Mouse (Mus musculus): Measurements from ENCODE around the gene Rnaset2b. TPM values are rescaled to one million over a fixed set of nuclear protein-coding genes. Genes with fewer than 3 reads are reported as not detected.
"Not testable (repeated sequence)": the region's sequence is repeated elsewhere in the genome, so short reads cannot be mapped to it uniquely, and the experiment has no call there.

Gene Rnaset2b
- 100 to 1,000 TPM; 419 to 423 TPM for total RNA-seq (2021)
- long read RNA-seq, experiment 1, transcript Rnaset2b-201 (9 exons, 1,783 nt), result major isoform, 96 of 120 reads
- long read RNA-seq, experiment 1, partial matches to known transcripts, result 23 of 120 reads
- long read RNA-seq, experiment 1, other reads (novel, unspliced or antisense), result 0 of 120 reads
- long read RNA-seq, experiment 2, transcript Rnaset2b-201 (9 exons, 1,783 nt), result major isoform, 136 of 190 reads
- long read RNA-seq, experiment 2, partial matches to known transcripts, result 53 of 190 reads
- long read RNA-seq, experiment 2, other reads (novel, unspliced or antisense), result 0 of 190 reads

- DNase-seq (ENCODE audit: low spot score in 2 of 2), result not testable (repeated sequence)
Measured at GRCm38 (mm10) chr17:6970334-6970733, at the start of gene Rnaset2b. Gene Rnaset2b (plus strand): TSS chr17:6970634.

GRCm38 (mm10) chr17:6931625-6932024, 38.8 kb upstream of the Rnaset2b start:
- DNase-seq (ENCODE audit: low spot score in 2 of 2), result not testable (repeated sequence)

- not testable (repeated sequence) for DNase-seq (ENCODE audit: low spot score in 2 of 2)
Measured at GRCm38 (mm10) chr17:6942560-6942959, 27.9 kb upstream of the Rnaset2b start.

GRCm38 (mm10) chr17:6947637-6947983, 22.8 kb upstream of the Rnaset2b start:
- not testable (repeated sequence) for DNase-seq (ENCODE audit: low spot score in 2 of 2)

- peak; percentile 62 to 67 for DNase-seq (ENCODE audit: low spot score in 2 of 2)
Measured at GRCm38 (mm10) chr17:6947984-6948768, 22.3 kb upstream of the Rnaset2b start, which contains the start of gene Rsph3b. Gene Rsph3b (minus strand): TSS chr17:6948682.

GRCm38 (mm10) chr17:6948769-6949228, 21.6 kb upstream of the Rnaset2b start:
- DNase-seq (ENCODE audit: low spot score in 2 of 2), result not testable (repeated sequence)

GRCm38 (mm10) chr17:6958881-6959280, 11.6 kb upstream of the Rnaset2b start:
- DNase-seq (ENCODE audit: low spot score in 2 of 2), result not testable (repeated sequence)

- DNase-seq (ENCODE audit: low spot score in 2 of 2), result not testable (repeated sequence)
Measured at GRCm38 (mm10) chr17:6959543-6960259, 10.7 kb upstream of the Rnaset2b start.

- DNase-seq (ENCODE audit: low spot score in 2 of 2), result not testable (repeated sequence)
Measured at GRCm38 (mm10) chr17:6960349-6960748, 10.1 kb upstream of the Rnaset2b start.

- DNase-seq (ENCODE audit: low spot score in 2 of 2), result not testable (repeated sequence)
Measured at GRCm38 (mm10) chr17:6960776-6961175, 9.7 kb upstream of the Rnaset2b start, which contains the start of gene Tagap1. Gene Tagap1 (minus strand): TSS chr17:6961156.

- not testable (repeated sequence) for DNase-seq (ENCODE audit: low spot score in 2 of 2)
Measured at GRCm38 (mm10) chr17:6961181-6962000, 9.0 kb upstream of the Rnaset2b start.

- DNase-seq (ENCODE audit: low spot score in 2 of 2), result not testable (repeated sequence)
Measured at GRCm38 (mm10) chr17:6962339-6962738, 8.1 kb upstream of the Rnaset2b start.

GRCm38 (mm10) chr17:6962936-6963335, 7.5 kb upstream of the Rnaset2b start:
- not testable (repeated sequence) for DNase-seq (ENCODE audit: low spot score in 2 of 2)

- not testable (repeated sequence) for DNase-seq (ENCODE audit: low spot score in 2 of 2)
Measured at GRCm38 (mm10) chr17:6965364-6965763, 5.1 kb upstream of the Rnaset2b start.

- not testable (repeated sequence) for DNase-seq (ENCODE audit: low spot score in 2 of 2)
Measured at GRCm38 (mm10) chr17:6967673-6968072, 2.8 kb upstream of the Rnaset2b start.

- DNase-seq (ENCODE audit: low spot score in 2 of 2), result not testable (repeated sequence)
Measured at GRCm38 (mm10) chr17:6971238-6971637, 804 bp downstream of the Rnaset2b start.

- DNase-seq (ENCODE audit: low spot score in 2 of 2), result not testable (repeated sequence)
Measured at GRCm38 (mm10) chr17:6972836-6973396, 2.5 kb downstream of the Rnaset2b start.

- not testable (repeated sequence) for DNase-seq (ENCODE audit: low spot score in 2 of 2)
Measured at GRCm38 (mm10) chr17:6974985-6975384, 4.6 kb downstream of the Rnaset2b start.

GRCm38 (mm10) chr17:6978287-6979248, 8.1 kb downstream of the Rnaset2b start, which contains the start of gene Gm49721:
Gene Gm49721 (plus strand): TSS chr17:6978904.
- peak; percentile 37 to 45 for DNase-seq (ENCODE audit: low spot score in 2 of 2)
